Mouse (Mus musculus) CD4-positive helper T cell, adult 2 months (primary cell): ENCODE data around the gene Ooep.

Source experiments
- DNase-seq: peaks from one replicate; pipeline ENCODE4 v3.0.0-alpha.2; 2012; ENCODE audit warnings: low read depth, missing footprints, low spot score

Ooep gene

DNA sequence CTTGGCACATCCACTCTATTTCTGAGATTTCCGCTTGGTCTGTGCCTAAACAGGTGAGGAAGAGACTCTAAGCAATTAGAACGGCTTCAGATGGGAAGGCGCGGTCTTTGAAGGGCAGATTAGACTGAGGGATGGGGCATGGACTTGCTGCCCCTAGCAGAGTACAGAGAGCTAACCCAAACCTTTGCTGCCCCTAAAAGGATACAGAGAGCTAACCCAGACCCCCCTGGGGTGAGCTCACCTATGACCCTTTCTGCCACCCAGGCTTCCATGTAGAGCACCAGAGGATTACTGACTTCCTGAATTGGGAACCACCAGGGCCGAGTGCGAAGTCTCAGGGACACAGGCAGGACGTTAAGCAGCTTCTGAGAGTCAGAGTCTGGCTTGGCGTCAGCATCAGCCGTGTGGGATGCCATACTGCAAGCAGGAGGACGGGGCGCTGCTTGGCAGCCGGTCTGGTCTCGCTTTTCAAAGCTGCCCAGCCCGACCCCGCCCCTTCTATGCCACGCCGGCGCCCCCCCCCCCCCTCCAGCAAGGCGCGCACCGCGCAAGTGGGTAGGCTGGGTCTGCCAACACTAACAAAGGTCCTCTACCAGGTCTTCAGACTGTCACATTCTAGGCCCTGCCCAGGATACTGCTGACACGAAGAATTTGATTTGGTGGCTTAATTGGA lies at the start of gene Ooep:
Gene Ooep, minus strand, starts transcription at position 613 of the 673 bp plus-strand sequence.
- no peak for DNase-seq

DNA sequence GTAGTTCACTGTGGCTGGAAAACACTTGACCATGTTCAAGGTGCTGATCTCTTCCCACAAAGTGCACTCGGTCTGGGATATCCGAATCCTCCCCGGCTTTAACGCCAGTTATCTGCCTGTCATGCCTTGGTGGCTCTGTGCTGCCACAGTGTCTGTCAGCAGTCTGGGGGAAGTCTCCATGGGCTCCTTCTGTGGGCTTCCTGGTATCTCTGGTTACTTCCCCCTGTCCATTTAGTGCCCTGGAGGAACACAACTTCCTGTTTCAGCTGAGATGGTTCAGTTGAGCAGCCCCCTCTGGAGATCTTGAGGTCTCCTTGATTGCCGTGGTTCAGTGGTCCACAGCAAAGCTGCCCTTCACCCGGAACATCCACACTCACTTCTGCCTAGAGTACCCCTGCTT lies 49.7 kb upstream of the Ooep start:
- no peak for DNase-seq

DNA sequence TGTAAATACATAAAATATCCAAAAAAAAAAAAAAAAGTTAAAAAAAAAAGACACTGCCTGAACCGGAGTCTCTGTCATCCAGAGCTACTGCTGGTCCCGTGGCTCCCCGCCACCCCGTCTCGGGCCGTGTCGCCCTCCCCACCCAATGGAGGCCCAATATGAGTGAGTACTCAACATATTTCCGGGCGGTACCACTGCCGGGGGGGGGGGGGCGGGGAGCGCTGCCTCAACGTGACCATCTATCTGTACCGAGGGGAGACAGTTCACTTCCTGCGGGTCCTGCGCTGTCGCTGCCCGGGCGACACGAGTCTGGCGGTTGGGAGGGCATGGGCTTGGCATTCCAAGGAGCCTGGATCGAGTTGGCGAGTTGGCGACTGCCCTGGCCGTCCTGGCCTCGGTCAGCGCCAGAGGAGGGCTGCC lies 48.8 kb upstream of the Ooep start:
- DNase-seq = peak; percentile 74

DNA sequence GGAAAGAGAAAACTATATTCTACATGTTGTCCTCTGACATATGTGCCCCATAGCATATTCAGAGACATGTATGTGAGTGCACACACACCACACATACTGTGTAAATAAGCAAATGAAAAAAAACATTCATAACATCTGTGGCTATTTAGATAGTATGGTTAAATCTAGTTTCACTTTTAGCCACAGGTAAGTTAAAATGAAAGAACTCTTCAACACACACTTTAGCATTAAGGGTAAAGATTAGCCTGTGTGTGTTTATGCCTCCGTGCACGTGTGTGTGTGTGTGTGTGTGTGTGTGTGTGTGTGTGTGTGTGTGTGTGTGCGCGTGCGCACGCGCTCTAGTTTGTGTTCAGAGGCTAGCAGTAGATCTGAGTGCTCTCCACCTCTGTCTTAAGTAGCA lies 23.1 kb upstream of the Ooep start:
- DNase-seq = no peak

DNA sequence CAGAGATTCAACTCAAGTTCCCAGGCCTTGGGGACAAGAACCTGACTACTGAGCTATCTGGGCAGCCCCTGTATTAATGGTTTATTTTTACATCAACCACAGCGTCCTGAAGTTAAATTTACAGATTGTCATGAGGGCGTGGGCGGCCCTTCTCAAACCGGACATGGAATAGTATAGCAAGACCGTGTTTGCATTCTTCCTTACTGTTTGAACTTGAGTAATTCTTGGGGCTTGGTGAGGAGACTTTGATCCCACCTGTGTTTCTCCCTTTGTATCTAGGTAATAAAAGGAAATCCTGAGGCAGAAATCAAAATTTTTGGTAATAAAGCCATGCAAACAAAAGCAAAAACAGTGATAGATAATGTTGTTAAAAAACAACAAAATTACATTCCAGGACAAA lies 22.0 kb upstream of the Ooep start:
- no peak for DNase-seq

DNA sequence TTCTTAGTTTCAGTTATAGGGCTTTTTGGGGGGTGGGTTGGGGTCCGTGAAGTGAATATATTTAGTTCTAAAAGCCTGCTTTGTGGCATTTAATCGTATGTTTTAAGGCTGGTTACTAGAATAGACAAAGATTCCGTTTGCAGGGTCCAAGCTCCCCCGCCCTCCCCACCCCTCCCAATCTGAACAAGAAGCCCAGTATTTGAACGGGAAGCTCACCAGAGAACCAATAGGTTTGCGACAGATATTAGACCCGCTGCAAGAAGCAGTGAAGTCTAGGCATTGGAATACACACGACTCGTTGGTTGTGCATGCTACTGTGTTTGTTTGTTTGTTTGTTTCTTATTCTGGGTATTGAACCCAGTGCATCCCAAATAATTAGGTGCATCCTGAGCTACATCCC lies 18.0 kb upstream of the Ooep start:
- DNase-seq = no peak

DNA sequence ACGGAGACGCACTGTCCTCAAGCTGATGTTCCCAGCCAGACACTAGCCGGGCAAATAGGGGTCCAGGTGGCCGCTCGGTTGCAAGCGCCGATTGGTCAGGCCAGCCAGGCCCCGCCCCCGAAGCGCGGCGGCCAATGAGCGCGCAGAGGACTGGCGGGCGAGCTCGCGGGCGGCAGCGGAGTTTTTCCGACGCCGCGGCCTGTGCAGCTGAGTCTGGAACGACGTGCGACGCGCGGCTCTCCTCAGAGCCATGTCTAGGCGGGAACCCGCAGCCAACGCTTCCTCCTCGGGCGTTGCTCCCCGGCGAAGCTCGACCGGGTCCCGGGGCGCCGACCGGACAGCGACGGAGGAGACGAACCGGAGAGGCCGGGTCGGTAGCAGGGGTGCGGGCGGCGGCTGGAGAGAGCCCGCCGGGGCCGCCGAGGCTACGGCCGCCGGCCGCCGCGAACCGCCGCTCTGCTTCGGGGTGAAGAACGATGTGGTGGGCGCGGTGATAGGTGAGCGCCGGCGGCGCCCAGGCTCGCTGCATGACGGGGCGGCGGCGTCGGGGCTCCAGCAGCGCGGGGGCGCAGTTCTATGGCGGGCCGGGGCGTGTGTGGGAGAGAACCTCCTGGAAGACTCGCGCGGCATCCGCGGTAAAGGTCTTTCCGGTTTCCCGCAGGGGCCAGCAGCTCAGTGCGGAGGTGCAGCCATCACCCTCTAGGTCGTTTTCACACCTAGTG lies 17.3 kb upstream of the Ooep start, which contains the start of gene Ddx43:
Gene Ddx43, plus strand, starts transcription at position 148 of the 722 bp plus-strand sequence.
- peak; percentile 68 for DNase-seq

DNA sequence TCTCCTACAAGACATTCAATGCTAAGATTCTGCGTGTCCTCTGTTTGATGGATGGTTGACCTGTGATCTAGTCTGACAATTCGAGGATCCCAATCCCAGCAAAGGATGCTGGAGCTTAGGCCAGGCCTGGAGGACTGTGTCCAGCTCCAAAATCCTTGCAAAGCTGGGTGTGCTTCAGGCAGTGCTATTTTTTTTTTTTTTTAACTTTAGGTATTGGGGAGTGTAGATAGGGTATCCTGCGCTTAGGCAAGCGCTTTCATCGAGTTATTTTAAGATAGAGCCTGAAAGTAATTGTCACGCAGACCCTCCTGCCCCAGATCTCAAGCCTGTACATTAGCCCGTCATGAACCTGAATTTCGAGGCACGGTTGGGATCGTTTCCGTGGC lies 16.7 kb upstream of the Ooep start:
- DNase-seq = no peak

DNA sequence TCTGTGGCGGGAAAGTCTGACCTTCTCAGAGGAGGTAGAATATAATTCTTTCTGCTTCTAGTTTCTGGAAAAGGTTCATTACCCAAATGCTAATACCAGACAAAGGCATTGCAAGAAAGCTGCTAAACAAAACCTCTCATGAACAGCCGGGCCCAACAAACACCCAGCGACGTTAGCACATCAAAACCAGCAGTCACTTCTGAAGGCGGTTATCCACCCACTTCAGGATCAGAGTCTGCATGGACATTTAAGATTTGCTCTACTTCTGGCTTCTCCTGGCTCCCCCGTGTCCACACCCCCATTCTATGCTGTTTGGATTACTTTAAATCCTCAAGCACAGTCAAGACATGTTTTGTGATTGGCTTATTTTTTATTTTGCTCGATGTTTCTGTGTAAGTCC lies 16.1 kb upstream of the Ooep start:
- no peak for DNase-seq

DNA sequence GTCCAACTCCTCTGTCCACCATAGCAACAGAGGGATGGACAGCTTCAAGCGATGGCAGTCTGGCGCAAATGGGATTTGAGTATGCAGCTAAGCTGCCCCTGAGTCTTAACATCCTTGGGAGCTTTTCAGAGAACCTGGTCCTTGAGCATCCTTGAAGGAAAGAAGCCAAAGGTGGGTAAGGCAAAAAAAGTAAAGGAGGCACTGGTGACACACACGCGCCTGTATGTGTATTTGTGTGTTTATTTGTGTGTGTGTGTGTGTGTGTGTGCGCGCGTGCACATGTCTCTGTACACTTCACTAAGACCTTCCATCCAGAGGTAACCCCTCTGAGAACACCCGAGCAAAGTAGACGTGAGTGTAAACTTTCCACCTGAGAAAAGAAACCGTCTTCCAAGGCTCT lies 15.2 kb upstream of the Ooep start:
- DNase-seq = no peak

DNA sequence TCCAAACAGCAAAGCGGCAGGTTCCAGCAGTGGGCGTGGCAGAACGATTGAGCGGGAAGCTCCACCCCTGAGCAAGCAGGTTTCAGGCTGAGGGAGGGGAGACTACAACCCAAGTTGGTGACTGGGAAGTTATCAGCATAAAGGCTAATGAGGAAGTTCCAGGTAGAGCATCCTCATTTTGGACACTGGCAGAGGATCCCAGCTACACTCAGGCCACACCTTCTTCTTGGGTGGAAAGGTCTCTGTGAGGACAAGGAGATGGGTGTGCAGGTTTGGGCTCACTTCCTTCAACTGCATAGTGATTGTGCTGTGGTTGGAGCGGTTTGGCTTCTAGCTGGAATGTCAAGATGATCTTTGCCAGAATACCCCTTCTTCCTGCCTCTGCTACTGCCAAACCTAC lies 11.5 kb upstream of the Ooep start:
- no peak for DNase-seq

DNA sequence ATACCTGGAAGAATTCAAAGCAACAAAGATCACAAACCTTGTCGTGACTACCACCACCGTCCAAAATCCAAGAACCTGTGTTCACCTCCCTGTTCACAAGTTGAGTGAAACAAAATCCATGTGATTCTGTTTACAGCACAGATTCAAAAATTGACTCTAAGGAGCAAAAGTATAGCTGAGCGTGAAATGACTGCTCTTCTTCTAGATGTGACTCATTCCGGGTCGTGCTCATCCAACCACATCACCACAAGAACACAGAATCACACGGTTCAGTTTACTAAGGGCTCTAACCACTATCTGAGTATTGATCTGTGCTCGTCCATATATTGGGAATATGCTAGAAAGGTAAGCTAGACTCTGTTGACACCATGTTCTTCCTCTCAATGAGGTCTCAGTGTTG lies 8.4 kb upstream of the Ooep start:
- DNase-seq = peak; percentile 13

DNA sequence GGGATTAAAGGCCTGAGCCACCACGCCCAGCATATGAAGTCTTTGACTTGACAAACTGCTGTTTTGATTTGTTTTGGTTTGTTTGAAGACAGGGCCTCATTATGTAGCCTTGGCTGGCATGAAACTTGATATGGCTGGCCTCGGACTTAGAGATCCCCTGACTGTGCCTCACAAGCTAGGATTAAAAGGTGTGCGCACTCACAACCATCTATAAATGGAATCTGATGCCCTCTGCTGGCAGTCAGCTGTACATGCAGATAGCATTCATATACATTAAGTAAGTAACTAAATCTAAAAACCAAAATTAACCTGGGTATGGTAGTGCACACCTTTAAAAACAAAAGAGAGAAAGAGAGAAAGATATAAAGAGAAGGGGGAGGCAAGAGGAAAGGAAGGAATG lies 7.4 kb upstream of the Ooep start:
- no peak for DNase-seq

DNA sequence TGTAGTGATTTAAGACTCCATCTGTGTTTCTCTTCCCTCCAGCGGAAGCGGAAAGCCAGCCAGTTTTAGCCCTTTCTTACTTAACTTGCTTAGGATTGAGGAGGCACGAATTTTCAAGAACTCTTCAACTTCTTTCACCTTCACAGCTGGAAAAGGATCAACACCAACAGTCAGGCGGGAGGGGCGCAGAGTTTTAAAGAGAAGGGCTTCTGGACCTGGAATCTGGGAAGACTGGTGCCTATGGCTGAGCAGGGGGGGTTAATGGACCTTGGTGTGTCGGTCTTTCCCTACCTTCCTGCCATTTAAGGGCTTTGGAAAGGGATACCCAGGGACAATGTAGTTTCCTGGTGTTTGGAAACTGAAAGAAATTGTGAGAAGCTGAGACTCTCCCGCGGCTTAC lies 979 bp downstream of the Ooep start:
- DNase-seq = no peak

DNA sequence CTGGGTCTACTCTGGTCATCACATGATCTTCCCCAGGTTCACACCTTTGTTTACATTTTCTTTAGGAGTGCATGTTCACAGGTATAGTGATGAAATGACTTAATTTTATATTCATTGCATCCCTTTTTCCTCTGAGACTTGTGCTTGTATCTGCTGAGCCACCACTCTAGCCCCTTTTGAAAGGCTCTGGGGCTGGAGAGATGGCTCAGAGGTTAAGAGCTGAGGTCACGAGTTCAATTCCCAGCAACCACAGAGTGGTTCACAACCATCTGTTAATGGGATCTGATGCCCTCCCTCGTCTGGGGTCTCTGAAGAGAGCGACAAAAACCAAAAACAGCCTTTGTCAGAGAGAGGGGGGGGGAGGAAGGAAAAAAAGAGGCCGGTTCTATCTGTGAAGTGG lies 3.0 kb downstream of the Ooep start:
- DNase-seq = no peak

DNA sequence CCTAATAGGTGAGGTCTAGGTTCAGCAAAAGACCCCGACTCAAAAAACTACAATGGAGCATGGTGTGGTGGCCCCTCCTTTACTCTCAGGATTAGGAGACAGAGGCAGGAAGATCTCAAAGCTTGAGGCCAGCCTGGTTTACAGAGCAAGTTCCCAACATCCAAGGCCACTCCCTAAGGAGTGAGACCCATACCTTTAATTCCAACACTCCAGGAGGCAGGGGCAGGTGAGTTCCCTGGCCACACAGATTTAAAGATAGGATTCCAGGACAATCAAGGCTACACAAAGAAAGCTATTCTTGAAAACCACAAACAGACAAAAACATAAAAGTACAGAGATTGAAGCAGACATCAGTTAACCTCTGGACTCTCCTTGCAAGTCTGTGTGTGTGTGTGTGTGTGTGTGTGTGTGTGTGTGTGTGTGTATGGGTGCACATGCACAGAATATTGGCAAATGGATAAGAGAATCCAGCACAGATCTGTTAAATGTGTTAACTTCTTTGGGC lies 3.6 kb downstream of the Ooep start:
- DNase-seq = no peak

DNA sequence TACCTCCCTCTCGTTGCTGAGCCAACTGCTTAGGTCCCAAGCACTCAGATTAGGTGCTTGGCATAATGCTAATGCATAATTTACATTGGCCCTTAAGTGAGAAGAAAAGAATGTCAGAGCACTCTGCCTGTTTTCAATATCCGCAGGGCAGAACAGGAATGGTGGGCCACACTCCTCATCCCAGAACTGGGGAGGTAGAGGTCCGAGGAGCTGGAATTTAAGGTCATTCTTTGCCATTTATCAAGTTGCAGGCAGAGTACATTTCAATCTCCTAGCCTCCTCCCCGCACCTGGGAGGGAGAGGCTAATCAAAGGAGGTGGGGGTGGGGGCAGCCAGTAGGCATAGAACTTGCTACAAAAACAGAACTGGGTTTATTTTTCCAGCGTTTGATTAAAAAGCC lies 4.1 kb downstream of the Ooep start:
- no peak for DNase-seq

DNA sequence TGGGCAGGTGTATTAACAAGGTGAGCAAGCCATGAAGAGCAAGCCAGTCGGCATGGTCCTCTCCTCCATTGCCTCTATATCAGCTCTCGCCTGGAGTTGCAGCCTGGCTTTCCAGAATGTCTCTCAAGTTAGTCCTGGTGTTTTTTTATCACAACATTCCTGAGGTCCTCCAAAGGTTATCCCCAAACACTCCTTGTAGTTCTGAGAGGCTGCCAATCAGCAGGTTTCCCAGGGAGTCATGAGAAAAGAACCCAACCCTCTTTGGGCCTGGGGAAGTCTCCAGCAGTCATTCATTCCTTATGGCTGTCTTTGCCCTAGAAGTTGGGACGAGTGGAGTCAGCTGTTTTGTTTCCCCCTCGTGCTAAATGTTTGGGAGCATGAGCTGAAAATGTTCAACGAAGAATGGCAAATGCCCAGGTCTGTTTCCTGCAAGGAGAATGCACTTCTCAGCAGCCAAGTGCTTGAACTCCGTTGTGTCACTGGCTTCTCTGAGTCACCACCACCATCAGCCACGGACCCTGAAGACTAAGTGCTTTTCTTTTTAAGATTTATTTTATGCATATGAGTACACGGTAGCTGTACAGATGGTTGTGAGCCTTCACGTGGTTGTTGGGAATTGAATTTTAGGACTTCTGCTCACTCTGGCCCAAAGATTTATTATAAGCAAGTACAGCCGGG lies 5.6 kb downstream of the Ooep start:
- DNase-seq = no peak

DNA sequence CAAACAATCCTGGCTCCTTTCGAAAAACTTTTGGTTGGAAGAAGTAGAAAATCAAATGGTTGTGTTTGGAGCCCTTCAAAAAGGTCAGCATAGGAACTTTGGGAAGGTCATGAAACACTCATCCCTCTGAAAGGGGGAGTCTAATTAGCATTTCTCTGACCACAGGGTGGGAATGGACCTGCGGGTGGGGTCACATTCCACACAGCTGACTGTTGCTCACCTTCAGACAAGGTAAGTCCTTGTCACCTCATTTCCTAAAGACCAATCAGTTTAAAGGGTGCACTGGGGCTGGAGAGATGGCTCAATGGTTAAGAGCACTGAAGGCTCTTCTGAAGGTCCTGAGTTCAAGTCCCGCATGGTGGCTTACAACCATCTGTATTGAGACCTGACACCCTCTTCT lies 7.1 kb downstream of the Ooep start:
- DNase-seq = no peak

DNA sequence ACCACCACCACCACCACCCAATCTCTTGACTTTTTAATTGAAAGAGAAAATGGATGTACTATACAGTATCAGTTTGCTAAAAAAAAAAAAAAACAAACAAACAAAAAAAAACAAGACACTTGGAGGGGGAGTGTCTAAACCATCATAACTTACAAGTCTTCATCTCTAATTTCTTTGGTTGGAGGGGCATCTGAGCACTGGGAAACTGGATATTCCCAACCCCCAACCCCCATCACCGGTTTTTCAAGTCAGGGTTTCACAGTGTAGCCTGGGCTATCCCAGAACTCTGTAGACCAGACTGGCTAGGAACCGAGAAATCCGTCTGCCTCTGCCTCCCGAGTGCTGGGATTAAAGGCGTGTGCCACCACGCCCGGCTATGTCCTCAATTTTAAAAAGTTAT lies 8.7 kb downstream of the Ooep start:
- DNase-seq = no peak

DNA sequence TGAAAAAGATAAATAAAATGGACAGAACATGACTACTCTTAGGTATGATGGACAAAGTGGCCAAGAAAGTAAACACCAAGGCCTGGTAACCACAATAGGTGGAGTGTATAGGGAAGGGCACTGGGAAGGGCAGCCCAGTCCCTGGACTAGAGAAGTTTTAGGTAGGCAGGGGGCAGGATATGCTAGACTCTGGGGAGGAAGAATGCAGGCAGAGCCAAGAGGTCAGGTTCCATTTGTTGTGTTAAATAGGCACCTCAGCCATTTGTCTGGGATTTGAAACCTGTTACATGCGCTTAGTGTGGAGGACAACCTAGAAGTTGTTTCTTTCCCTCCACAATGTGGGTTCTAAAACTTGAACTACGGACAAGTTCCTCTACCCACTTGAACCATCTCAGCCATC lies 9.2 kb downstream of the Ooep start:
- DNase-seq = no peak

DNA sequence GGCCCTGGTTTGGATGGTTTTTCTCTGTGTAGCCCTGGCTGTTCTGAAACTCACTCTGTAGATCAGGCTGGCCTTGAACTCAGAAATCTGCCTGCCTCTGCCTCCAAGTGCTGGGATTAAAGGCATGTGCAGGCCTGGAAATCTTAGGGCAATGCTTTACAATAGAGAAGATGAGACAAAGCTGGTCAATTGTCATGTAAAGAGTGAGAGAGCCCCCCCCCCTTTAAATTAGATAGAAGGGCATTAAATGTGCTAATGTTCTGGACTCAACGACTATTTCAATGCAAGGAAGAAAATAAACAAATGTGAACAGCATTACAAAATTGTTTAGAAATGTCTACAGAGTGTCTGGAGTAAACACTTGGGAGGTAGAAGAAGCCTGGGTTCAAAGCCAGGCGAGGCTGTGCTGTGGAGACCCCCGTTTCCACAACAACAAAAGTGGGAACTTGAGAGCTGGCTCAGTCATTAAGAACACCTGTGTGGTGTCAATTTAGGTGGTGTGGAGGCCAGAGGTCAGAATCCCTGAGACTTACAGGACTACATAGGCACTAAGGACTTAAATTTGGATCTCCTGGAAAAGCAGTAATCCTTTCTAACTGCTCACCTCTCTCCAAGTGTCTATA lies 9.7 kb downstream of the Ooep start:
- DNase-seq = no peak
